Mouse (Mus musculus) erythroblast, embryonic 14.5 days (primary cell): ENCODE data around the gene BC030499.

Experiments
- GATA1 ChIP-seq: IDR thresholded peaks from 2 replicates; pipeline ENCODE4 v1.6.1; 2012; ENCODE audit warnings: low read length, inconsistent platforms, mixed read lengths
- TAL1 ChIP-seq: IDR thresholded peaks from 3 replicates; pipeline ENCODE4 v1.6.1; 2012; ENCODE audit warnings: low read length, inconsistent platforms, mixed read lengths

DNA sequence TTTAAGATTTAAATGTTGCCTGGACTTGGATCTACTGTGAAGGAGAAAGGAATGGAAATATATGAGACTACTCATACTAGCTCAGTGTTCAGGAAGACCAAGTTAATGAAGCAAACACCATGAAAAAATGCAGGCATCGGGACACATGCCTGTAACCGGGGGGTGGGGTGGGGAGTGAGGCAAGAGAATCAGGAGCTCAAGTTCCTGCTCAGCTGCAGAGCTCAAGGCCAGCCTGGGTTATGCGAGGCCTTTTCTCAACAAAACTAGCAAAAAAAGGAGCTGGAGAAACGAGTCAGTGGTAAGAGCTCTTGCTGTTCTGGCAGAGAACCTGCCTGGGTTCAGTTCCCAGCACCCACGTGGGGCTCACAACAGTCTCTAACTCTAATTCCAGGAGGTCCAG, 43.4 kb downstream of the BC030499 start:
- no peak for TF ChIP-seq TAL1
- TF ChIP-seq GATA1, result no peak
